In genomic region chr4:133130890-133131741, GRCm38 (mm10) we compare ENCODE assay signal across 8 mouse cellular contexts. TPM values are rescaled to one million over a fixed set of nuclear protein-coding genes. Genes with fewer than 3 reads are reported as not detected.
DNase-seq lines count a peak whose midpoint lies in the region; ATAC-seq and TF ChIP-seq lines count a peak whose summit lies in the region.

No protein-coding gene starts in this region.

- no peak for ATAC-seq in embryonic facial prominence, embryonic 15.5 days (ENCODE audit: insufficient number of reproducible peaks, low FRiP score, low TSS enrichment, low read depth)
- ATAC-seq in intestine, embryonic 16.5 days: peak; percentile 36; the same call in 1 of the 2 replicates
- ATAC-seq in stomach, embryonic 14.5 days (ENCODE audit: insufficient number of reproducible peaks, insufficient read depth, low FRiP score, low read depth): no peak

- WGBS in thymus, adult 2 months: under 1% methylated on average over 17 of the region's 17 CpGs
- WGBS in embryonic facial prominence, embryonic 15.5 days: under 1% methylated on average over 17 of the region's 17 CpGs
- under 1% methylated on average over 17 of the region's 17 CpGs for WGBS in intestine, embryonic 16.5 days
- WGBS in stomach, embryonic 14.5 days: under 1% methylated on average over 17 of the region's 17 CpGs

- H3K4me3 ChIP-seq in thymus, adult 2 months (ENCODE audit: control insufficient read depth, insufficient read depth, low read length): peak overlapping the region; percentile 81
- H3K4me3 ChIP-seq in embryonic facial prominence, embryonic 15.5 days (replicated peaks): peak overlapping the region; percentile 99
- peak overlapping the region; percentile 92 for H3K4me3 ChIP-seq in intestine, embryonic 16.5 days (ENCODE audit: low read length)
- H3K4me3 ChIP-seq in stomach, embryonic 14.5 days (ENCODE audit: low read depth, low read length): peak overlapping the region; percentile 97

- DNase-seq in thymus, adult 2 months: peak; percentile 56
- no peak for DNase-seq in thymus, postnatal 25 days
- peak; percentile 38 for DNase-seq in lung, postnatal 25 days (ENCODE audit: low spot score)
- DNase-seq in urinary bladder, adult 2 months (ENCODE audit: low spot score): no peak
- DNase-seq in left cerebral cortex, postnatal 25 days (ENCODE audit: low spot score in 2 of 2): no peak

- TF ChIP-seq POLR2A in thymus, adult 2 months (IDR thresholded peaks at IDR 0.05; ENCODE audit: control insufficient read depth, extremely low read depth, insufficient read depth, low read length, poor library complexity): no peak

- H3K27ac ChIP-seq in thymus, adult 2 months (ENCODE audit: control insufficient read depth, insufficient read depth, low read length): peak overlapping the region; percentile 72
- H3K27ac ChIP-seq in embryonic facial prominence, embryonic 15.5 days (replicated peaks): peak overlapping the region; percentile 91
- peak overlapping the region; percentile 85 for H3K27ac ChIP-seq in intestine, embryonic 16.5 days (ENCODE audit: low read length)
- peak overlapping the region; percentile 74 for H3K27ac ChIP-seq in stomach, embryonic 14.5 days (ENCODE audit: low read length)

- H3K27me3 ChIP-seq in thymus, adult 2 months (ENCODE audit: control insufficient read depth, insufficient read depth, low read length): no peaks in the 10 kb centered on the region
- H3K27me3 ChIP-seq in embryonic facial prominence, embryonic 15.5 days: no peaks in the 10 kb centered on the region
- H3K27me3 ChIP-seq in intestine, embryonic 16.5 days (replicated peaks; ENCODE audit: control insufficient read depth, insufficient read depth, low read length): no peaks in the 10 kb centered on the region
- H3K27me3 ChIP-seq in stomach, embryonic 14.5 days (ENCODE audit: control insufficient read depth, insufficient read depth, low read length): no peaks in the 10 kb centered on the region

- no peaks in the 10 kb centered on the region for H3K9me3 ChIP-seq in embryonic facial prominence, embryonic 15.5 days (replicated peaks)
- H3K9me3 ChIP-seq in intestine, embryonic 16.5 days (ENCODE audit: control insufficient read depth, low read length): no peaks in the 10 kb centered on the region
- no peaks in the 10 kb centered on the region for H3K9me3 ChIP-seq in stomach, embryonic 14.5 days (ENCODE audit: control insufficient read depth, low read depth, low read length)

- peaks cover 6% of the 10 kb centered on the region for H3K4me1 ChIP-seq in thymus, adult 2 months (replicated peaks; ENCODE audit: control insufficient read depth, insufficient read depth, low read length)
- H3K4me1 ChIP-seq in embryonic facial prominence, embryonic 15.5 days: peaks cover 27% of the 10 kb centered on the region
- H3K4me1 ChIP-seq in intestine, embryonic 16.5 days (ENCODE audit: control insufficient read depth, insufficient read depth, low read length): peaks cover 16% of the 10 kb centered on the region
- peaks cover 7% of the 10 kb centered on the region; the same call in 1 of the 2 replicates for H3K4me1 ChIP-seq in stomach, embryonic 14.5 days (ENCODE audit: control insufficient read depth, insufficient read depth, low read length)

- H3K9ac ChIP-seq in embryonic facial prominence, embryonic 15.5 days: peak overlapping the region; percentile 96
- peak overlapping the region; percentile 96 for H3K9ac ChIP-seq in intestine, embryonic 16.5 days (ENCODE audit: low read depth, low read length)
- peak overlapping the region; percentile 96 for H3K9ac ChIP-seq in stomach, embryonic 14.5 days (replicated peaks; ENCODE audit: low read depth, low read length)

- H3K36me3 ChIP-seq in thymus, adult 2 months (ENCODE audit: control insufficient read depth, insufficient read depth, low read length): no peaks in the 10 kb centered on the region
- 0 out of 2 replicates have a peak, but pooled peaks cover 7% of the 10 kb centered on the region for H3K36me3 ChIP-seq in embryonic facial prominence, embryonic 15.5 days
- no peaks in the 10 kb centered on the region for H3K36me3 ChIP-seq in intestine, embryonic 16.5 days (ENCODE audit: control insufficient read depth, insufficient read depth, low read length)
- 0 out of 2 replicates have a peak, but pooled peaks cover 3% of the 10 kb centered on the region for H3K36me3 ChIP-seq in stomach, embryonic 14.5 days (ENCODE audit: control insufficient read depth, insufficient read depth, low read length)

- no peak for TF ChIP-seq CTCF in thymus, adult 2 months (IDR thresholded peaks at IDR 0.05; ENCODE audit: borderline replicate concordance, control insufficient read depth, extremely low read depth, insufficient read depth, low read length, poor library complexity)

- intact Hi-C loops in left cerebral cortex, postnatal 25 days (cut with DNase I): loop anchor here (1.0 to 5.0 kb wide), 3 partner anchors 46 to 120 kb away; partner anchors contain the start of gene Ahdc1

- peak overlapping the region; percentile 81 for H3K4me2 ChIP-seq in embryonic facial prominence, embryonic 15.5 days (replicated peaks)
- H3K4me2 ChIP-seq in intestine, embryonic 16.5 days (ENCODE audit: low read depth, low read length): peak overlapping the region; percentile 78
- peak overlapping the region; percentile 88 for H3K4me2 ChIP-seq in stomach, embryonic 14.5 days (replicated peaks; ENCODE audit: low read depth, low read length)

RNA-seq across cellular contexts. Expression of gene Wasf2, which starts 0.8 kb away (rescaled TPM):
- 163 and 186 TPM in 2 replicates for polyA plus RNA-seq in thymus, adult 2 months (2012; rRNA removed)
- polyA plus RNA-seq in embryonic facial prominence, embryonic 15.5 days (2015; fragmentation: Nextera tagmentation; extraction: Ambion mirVana): 116 and 118 TPM in 2 replicates
- 76.9 and 81.9 TPM in 2 replicates for polyA plus RNA-seq in intestine, embryonic 16.5 days (2015; fragmentation: Nextera tagmentation; extraction: Ambion mirVana)
- 120 and 124 TPM in 2 replicates for polyA plus RNA-seq in stomach, embryonic 14.5 days (2014; fragmentation: Nextera tagmentation; extraction: Ambion mirVana)
- polyA plus RNA-seq in urinary bladder, adult 2 months (2012; rRNA removed): 44.4 and 59.3 TPM in 2 replicates
- total RNA-seq in left cerebral cortex, postnatal 25 days (2021): 10 to 100 TPM; 27.6 to 32.9 TPM

Comparison
In these comparisons a context has a peak if more than half of its experiments do, and no peak if none do; other contexts are left out.
1. DNase-seq: peak in thymus, adult 2 months (single experiment) and lung, postnatal 25 days (single experiment); none in thymus, postnatal 25 days (single experiment), urinary bladder, adult 2 months (single experiment) and left cerebral cortex, postnatal 25 days (0 of 2).
2. Peak in every context shown above with its lines, with median percentiles within 50 percentile points of each other: H3K27ac ChIP-seq, H3K4me3 ChIP-seq, H3K4me2 ChIP-seq and H3K9ac ChIP-seq.